Mouse (Mus musculus) neural tube, embryonic 12.5 days (tissue): Measurements from ENCODE around the gene Cbx5. TPM values are rescaled to one million over a fixed set of nuclear protein-coding genes. Genes with fewer than 3 reads are reported as not detected.
A peak's percentile ranks its signal among the peaks of the same experiment; 100 is the strongest.

ENCODE experiments used
- ATAC-seq: fragments of 200-750 bp; cut with Nextera tagmentation; 2 replicates; pipeline ENCODE4 v1.8.0; 2017; ENCODE audit warnings: low read depth, mild to moderate bottlenecking, moderate TSS enrichment, moderate library complexity; ENCODE audit not compliant: low FRiP score
- H3K27ac ChIP-seq: fragments of 300-500 bp; sonication (generic); 2 replicates; pipeline ENCODE4 v1.5.1; 2016
- H3K27me3 ChIP-seq: fragments of 300-500 bp; sonication (generic); replicated peaks from 2 replicates; pipeline ENCODE4 v1.6.1; 2016; ENCODE audit warnings: mild to moderate bottlenecking
- H3K36me3 ChIP-seq: fragments of 300-500 bp; sonication (generic); 2 replicates; pipeline ENCODE4 v1.6.1; 2016; ENCODE audit warnings: mild to moderate bottlenecking
- H3K4me1 ChIP-seq: fragments of 300-500 bp; sonication (generic); 2 replicates; pipeline ENCODE4 v1.6.1; 2016
- H3K4me2 ChIP-seq: fragments of 300-500 bp; sonication (generic); replicated peaks from 2 replicates; pipeline ENCODE4 v1.6.1; 2016; ENCODE audit warnings: mild to moderate bottlenecking
- H3K4me3 ChIP-seq: fragments of 300-500 bp; sonication (generic); 2 replicates; pipeline ENCODE4 v1.5.1; 2016
- H3K9ac ChIP-seq: fragments of 300-500 bp; sonication (generic); 2 replicates; pipeline ENCODE4 v1.6.1; 2016; ENCODE audit warnings: mild to moderate bottlenecking
- H3K9me3 ChIP-seq: fragments of 300-500 bp; sonication (generic); 2 replicates; pipeline ENCODE4 v1.6.1; 2016; ENCODE audit warnings: mild to moderate bottlenecking
- WGBS: fragments of 180-500 bp; shearing (Covaris S2); methylation state at CpG from one replicate; pipeline ENCODE4 v1.1.7; 2016; 5-methylcytosine and 5-hydroxymethylcytosine counted together
- microRNA counts: library from miRNA; unstranded; fragments of <30 nt; microRNA quantifications from one replicate; lab custom pipeline; 2017
- microRNA-seq: library from miRNA; unstranded; fragments of <30 nt; microRNA quantifications from one replicate; pipeline ENCODE4, GENCODE M21; 2017
- polyA plus RNA-seq: library from polyadenylated mRNA; unstranded; fragments of >200 nt; fragmentation: Nextera tagmentation; extraction: Ambion mirVana; gene quantifications from 2 replicates; pipeline ENCODE4 v1.2.1, GENCODE M21; 2016

The Cbx5 gene
- polyA plus RNA-seq, 1 experiment from 2014 or later: 149 TPM

DNA sequence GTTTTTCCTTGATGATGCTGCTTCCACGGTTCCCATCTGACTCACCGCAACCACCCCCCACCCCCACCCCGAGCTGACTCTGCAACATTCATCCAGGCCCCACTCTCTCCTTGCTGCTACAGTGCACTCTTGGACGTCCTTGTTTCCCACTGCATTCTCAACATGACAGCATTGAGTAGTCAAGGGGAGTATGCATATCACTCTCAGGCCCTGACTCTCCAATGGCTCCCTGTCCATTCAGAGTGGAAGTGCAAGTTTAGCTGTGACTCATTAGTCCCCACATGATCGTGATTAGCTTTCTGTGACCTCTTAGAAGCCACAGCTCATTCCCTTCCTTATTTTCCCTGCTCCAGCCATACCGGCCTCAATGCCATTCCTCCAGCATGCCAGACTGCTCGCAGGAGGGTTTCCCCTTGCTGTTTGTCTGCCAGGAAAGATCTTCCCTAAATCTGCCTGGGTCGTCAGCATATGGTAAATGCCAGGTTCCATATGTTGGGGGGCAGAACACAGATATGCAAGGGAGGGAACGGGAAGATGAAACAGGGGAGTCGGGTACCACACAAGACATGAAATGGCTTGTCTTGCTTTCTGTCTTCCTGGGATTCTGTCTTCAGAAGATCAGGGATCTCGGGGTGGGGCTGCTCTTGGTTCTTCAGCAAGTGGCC, 93.8 kb downstream of the Cbx5 start:
- Histone ChIP-seq H3K4me2 (peak overlapping the region; percentile 81), H3K27me3 (0 out of 2 replicates have a peak, but pooled peaks cover 3% of the 10 kb centered on the region), H3K9ac (no peak overlapping the region), H3K4me1 (peaks cover 29% of the 10 kb centered on the region), H3K9me3 (no peaks in the 10 kb centered on the region), H3K27ac (no peak overlapping the region), H3K4me3 (no peak overlapping the region), H3K36me3 (no peaks in the 10 kb centered on the region)
- no peak for ATAC-seq
- WGBS: 73% methylated on average over 11 of the region's 11 CpGs

DNA sequence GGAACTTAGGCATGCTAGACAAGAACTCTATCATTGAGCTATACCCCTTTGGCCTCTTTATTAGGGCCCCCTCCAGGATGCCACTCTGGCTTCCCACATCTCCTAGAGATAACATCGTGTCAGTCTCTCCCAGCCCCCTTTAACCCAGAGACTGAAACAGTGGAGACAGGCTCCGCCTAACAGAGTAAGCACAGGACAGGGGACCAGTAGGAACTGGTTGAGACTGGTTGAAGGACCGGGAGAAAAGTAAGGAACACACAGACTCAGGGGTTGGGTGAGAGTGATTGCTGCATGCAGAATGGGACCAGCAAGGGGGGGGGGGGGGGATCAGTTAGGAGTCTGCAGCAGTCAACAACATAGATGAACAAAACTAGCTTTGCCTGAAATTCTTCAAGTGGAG, 95.4 kb downstream of the Cbx5 start:
- H3K4me1 ChIP-seq: peaks cover 29% of the 10 kb centered on the region

More for the DNA sequence above, 95.4 kb downstream of the Cbx5 start:
- ATAC-seq: no peak
- Histone ChIP-seq H3K36me3 (no peaks in the 10 kb centered on the region), H3K4me3 (no peak overlapping the region), H3K27me3 (0 out of 2 replicates have a peak, but pooled peaks cover 3% of the 10 kb centered on the region), H3K4me2 (no peak overlapping the region), H3K27ac (no peak overlapping the region), H3K9ac (no peak overlapping the region), H3K9me3 (no peaks in the 10 kb centered on the region)
- 39% methylated on average over 3 of the region's 3 CpGs for WGBS

MicroRNAs within 50 kb of the gene (microRNA counts, 519-probe panel; counts per million panel counts)
- microRNA mmu-miR-148b (lab: Ali Mortazavi, UCI): 5,491 counts per million, percentile 87 among the panel's probes with 10 or more counts

Small RNA genes lying within 50 kb of the gene (microRNA-seq; reads per million reads assigned to microRNA genes)
- 138 reads per million, percentile 56 among the genes with 10 or more reads in this experiment for gene Mir148b

Other genes with a start within 250 kb of the Cbx5 start
- gene Hoxc8, start 249.2 kb downstream of the Cbx5 start, polyA plus RNA-seq: 44.5 and 65.6 TPM in 2 replicates
- gene Hoxc6, start 241.6 kb downstream of the Cbx5 start, polyA plus RNA-seq: 68.8 and 77.1 TPM in 2 replicates
- 69.5 and 77.4 TPM in 2 replicates for gene Hoxc4, start 220.9 kb downstream of the Cbx5 start, polyA plus RNA-seq
- gene Smug1, start 72.7 kb downstream of the Cbx5 start, polyA plus RNA-seq: 66.6 and 68.0 TPM in 2 replicates
- gene Hnrnpa1, start 616 bp upstream of the Cbx5 start, polyA plus RNA-seq: 1,154 and 1,199 TPM in 2 replicates
- gene Nfe2, start 18.6 kb upstream of the Cbx5 start, polyA plus RNA-seq: 3.2 and 4.3 TPM in 2 replicates
- gene Copz1, start 32.9 kb upstream of the Cbx5 start, polyA plus RNA-seq: 231 and 243 TPM in 2 replicates
- 0.25 and 0.29 TPM in 2 replicates for gene Gpr84, start 70.8 kb upstream of the Cbx5 start, polyA plus RNA-seq
- gene Zfp385a, start 100.3 kb upstream of the Cbx5 start, polyA plus RNA-seq: 20.2 and 20.9 TPM in 2 replicates
- 19.1 and 19.9 TPM in 2 replicates for gene Itga5, start 126.9 kb upstream of the Cbx5 start, polyA plus RNA-seq
- not detected in 2 replicates for gene Gtsf1, start 190.7 kb upstream of the Cbx5 start, polyA plus RNA-seq
- 0.38 TPM in 1 of 2 replicates, not detected in the other for gene Gtsf2, start 208.7 kb upstream of the Cbx5 start, polyA plus RNA-seq
- gene Nckap1l, start 214.0 kb upstream of the Cbx5 start, polyA plus RNA-seq: 1.7 and 1.8 TPM in 2 replicates